Mouse (Mus musculus): ENCODE data around the gene Cog3.

Cog3 gene

DNA sequence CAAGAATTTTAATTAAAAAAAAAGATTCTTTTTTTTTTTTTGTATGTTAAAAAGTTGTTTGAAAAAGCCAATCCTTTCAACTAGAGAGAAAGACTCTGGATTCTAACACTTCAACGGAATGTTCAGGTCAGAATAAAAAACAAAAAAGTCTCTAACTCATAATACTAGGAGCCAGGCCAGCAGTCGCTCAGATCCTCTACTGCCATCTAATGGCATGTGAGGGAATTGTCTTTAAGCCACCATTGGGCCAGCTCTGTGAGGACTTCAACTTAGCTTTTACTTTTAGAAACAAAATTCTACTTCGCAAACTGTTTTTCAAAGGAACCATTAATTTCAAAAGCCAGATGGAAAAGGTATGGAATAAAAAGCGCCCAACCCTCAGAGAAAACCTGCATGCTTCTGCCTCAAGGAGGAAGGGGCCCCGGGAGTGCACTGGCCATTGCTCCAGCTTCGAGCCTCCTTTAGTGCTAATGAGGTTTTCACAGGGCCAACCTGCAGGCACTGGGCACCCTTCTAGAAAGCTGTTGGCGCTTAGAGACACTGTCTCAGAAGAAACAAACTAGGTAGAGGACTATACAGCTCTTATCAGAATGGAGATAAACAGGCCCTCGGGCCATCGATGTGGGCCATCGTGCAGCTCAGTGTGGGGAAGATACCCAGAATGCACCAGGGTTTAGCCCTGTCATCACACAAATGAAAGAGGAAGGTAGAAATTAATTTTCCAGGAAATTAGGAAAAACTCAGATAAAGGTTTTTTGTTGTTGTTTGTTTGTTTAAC, 6.9 kb upstream of the Cog3 start:
- intact Hi-C loops (cut with DNase I) = loop anchor here (5.0 kb wide), 1 partner anchor 34 kb away; no protein-coding TSS in a partner anchor

DNA sequence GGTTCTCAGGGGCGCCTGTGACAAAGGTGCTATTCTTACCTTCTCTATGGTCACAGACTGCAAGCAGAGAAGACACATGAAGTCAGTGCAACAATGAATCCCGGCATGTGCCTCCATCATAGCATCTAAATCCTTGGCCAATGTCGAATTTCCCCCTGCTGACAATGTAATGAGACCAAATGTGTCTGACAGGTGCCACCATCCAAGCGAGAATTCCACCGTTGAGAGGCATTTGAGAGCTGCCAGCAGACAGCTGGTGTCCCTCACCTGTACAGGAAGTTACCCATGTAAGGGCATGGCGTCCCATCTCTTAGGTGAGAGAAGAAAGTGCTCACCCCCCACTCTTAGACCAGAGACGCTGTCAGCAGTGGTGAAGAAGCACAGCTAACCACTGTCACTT, 4.1 kb upstream of the Cog3 start:
- intact Hi-C loops (cut with DNase I) = no loop called here

DNA sequence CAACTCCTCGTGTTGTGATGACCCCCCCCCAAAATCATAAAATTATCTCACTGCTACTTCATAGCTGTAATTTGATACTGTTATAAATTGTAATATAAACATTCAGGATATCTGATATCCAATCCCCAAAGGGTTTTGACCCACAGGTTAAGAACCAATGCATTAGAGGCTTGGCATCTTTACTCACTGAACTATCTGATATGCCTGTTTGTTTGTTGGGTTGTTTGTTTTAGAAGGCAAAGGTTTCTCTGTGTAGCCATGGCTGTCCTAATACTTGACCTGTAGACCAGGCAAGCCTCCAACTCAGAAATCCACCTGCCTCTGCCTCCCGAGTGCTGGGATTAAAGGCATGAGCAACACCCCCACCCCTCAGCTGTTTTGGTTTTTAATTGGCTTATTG, 3.5 kb upstream of the Cog3 start:
- intact Hi-C loops (cut with DNase I) = no loop called here

DNA sequence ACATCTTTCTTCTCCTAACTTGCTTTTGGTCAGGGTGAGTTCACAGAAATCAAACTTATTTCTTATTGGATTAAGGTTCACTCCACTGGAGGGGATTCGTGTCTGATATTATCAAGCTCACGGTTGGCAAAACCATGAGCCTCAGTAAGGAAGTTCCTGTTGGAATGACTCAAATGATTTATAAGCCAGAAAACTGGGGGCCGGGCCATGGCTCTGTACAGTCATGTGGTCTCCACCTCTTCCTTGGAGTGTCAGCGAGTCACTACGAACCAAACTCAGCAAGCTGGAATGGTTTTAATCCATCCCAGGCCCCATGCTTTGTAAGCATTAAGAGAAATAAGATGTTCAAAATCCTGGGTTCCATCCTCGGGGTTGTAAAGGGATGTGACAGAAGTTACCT, 2.7 kb upstream of the Cog3 start:
- intact Hi-C loops (cut with DNase I) = no loop called here

DNA sequence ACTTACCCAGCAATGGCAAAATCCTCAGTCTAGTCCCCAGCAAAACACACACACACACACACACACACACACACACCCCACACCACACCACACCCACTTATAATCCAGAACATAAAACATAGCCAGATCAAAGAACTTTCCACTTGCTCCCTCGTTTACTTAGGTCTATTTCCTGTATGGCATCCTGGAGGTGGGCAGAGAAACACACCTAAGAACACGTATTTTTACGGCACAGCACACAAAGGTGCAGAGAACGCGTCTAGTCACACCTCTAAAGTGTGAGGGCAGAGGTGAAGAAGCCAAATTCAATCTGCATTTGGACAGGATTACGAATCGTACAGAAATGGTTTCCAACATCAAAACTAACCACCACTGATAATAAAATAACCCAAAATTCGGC, 1.1 kb downstream of the Cog3 start:
- intact Hi-C loops (cut with DNase I) = no loop called here

DNA sequence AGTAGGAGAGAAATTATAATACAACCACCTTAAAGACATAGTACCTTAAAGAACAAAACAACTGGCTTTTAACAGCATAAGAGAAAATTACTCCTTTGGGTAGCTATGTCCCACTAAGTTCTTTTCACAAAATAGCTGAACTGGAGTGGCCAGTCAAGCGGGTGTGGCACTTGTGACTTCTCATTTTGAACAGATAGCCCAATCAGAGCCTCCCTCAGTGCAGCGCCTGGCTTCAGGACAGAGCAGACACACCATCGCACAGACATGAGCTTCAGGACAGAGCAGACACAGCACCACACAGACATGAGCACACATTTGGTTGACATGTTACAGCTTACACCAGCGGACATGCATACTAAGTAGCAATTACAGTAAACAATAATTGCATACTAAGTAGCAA, 3.3 kb downstream of the Cog3 start:
- intact Hi-C loops (cut with DNase I) = no loop called here

DNA sequence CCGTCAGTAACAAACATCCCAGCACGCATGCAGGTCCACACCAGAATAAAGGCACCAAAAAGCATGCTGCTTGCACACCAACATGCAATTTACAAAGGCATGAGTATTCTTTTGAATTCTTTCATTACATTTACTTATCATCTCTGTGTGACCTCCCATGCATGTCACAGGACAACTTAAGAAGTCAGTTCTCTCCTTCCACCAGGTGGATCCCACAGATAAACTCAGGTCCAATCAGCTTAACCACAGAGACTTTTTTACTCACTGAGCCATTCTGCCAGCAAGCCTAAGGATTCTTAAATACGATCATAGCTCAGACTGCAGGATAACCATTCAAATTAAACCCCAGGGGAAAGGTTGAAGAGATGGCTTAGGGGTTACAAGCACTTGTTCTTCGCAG, 5.2 kb downstream of the Cog3 start:
- intact Hi-C loops (cut with DNase I) = no loop called here

DNA sequence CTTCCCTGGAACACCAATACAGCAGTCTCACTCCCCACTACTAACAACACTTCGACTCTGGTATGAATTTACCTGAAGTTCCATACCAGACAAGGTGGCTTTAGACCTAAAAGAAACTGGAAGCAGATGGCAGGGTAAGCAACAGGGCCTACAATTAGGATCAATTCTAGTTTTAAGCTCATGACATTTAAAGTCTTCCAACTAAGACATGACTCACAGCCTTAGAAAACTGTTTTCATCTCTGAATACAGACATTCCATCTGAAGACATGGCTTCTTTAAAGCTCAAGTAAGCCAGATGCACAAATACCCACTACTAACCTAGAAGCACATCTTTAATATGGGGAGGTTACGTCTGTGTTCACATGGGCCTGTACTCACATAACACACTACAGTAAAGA, 6.4 kb downstream of the Cog3 start:
- intact Hi-C loops (cut with DNase I) = no loop called here

DNA sequence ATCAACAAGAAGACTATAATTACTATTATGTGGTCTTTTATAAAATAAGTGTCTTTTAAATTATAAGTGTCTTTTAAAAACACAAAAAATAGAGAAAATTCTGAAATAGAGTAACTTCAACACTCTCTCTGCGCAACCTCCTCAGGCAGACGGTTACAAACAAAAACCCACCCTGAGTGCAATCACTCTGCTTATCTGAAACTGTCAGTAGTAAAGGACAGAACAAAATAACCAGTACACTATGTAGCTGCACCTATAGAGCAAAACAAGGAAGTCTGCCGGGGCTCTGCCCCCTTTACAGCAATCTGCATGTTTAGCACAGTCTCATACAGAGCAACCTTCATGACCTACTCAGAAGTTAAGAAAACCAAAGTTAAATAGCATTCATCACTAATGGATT, 12.4 kb downstream of the Cog3 start:
- intact Hi-C loops (cut with DNase I) = no loop called here

DNA sequence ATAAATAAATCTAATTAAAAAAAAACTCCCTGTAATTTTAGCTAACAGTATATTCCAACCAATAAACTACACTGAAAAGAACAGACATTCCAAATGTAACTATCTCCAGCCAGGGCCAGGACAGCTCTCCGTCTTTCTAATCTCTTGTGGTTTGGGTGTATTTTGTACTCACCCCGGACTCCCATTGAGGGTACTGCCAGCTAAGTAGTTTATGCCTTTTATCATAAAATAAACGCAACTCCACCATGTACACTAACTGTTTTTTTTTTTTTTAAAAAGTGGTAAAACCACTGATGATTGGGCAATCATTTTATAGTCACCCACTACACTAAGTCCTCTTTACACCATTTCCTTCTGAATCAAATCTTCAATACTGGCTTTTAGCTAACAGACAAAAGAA, 18.7 kb downstream of the Cog3 start:
- intact Hi-C loops (cut with DNase I) = no loop called here

DNA sequence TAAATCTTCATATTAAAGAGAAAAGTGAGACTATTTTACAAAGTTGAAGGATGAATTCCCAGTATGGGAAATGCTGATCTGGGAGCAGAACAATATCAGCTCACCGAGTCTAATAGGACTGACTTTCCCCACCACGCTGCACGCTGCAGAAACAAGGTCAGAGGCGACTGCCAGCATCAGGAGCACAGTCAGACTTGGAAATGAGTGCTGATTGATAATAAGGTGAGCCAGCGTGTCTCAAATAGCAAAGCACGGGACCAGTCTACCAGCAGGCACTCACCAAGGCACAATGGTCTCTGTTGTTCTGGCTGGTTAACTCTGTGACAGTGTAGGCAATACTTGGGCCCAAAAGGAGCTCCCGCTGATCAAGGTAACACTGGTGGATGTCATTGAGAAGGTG, 21.7 kb downstream of the Cog3 start:
- intact Hi-C loops (cut with DNase I) = no loop called here

DNA sequence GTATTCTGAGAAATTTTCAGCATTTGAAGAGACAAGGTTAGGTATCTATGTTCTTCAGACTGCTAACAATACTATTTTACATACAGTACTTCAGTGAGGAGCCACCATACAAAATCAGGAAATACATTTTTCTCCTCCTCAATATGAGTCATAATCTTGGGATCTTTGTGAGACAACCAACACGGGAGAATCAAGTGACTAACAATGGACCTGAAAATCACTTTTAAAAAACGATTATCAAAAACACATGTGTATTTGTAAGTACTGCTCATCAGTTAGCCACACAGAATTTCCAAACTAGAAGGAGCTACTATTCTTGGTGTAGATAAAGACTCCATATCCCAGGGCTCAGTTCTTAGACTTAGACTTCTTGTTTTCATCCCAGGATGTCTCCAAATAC, 23.0 kb downstream of the Cog3 start:
- intact Hi-C loops (cut with DNase I) = no loop called here

DNA sequence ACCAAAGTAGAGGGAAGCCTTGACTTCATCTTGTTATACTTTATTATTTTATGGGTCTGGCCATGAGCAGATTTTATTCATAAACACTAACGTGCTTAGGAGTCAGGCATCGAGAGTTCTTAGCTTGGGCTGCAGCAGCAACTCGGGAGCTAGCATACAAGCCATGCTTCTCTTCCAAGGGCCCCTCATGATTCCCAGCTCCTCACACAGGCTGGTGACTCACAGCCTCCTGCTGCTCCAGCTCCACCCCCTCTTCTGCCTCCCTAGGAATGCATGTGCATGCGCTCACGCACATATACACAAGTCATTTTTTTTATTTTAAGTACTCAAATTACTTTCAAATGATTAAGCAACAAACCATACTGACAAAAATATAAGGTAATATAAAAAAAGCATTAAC, 26.2 kb downstream of the Cog3 start:
- intact Hi-C loops (cut with DNase I) = loop anchor here (5.0 to 10.0 kb wide), 2 partner anchors 34 to 533 kb away; no protein-coding TSS in a partner anchor

DNA sequence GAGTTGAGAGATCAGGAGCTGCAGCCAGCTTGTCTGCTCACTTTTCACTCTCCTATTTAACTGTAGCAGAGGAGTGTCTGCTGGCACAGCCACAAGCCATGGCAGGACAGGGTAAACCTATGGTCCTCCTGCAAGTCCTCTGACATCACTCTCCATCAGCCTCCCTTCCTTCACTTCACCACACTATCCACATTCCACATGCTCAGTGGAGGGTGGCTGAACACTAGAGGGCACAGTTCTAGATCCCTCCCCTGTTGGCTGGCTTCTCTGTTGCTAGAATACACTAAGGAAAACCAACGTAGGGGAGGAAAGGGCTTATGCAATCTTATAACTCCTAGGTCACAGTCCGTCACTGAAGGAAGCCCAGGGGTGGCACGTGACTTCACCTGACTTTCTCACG, 27.3 kb downstream of the Cog3 start:
- intact Hi-C loops (cut with DNase I) = loop anchor here (5.0 to 10.0 kb wide), 2 partner anchors 35 to 532 kb away; no protein-coding TSS in a partner anchor

DNA sequence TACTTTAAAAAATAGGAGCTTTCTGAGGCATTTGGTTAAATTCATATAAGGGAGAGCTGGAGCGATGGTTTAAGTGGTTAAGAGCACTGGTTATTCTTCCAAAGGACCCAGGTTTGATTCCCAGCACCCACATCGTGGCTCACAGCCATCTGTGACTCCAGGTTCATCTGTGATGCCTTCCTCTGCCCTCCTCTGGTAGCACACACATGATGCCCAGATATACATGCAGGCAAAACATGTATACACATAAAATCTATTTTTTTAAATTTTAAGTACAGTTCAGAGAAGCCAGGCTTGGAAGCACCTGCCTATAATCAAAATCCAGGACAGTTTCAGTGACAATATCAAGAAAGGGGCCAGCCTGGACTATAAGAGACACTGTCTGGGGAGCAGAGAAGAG, 31.5 kb downstream of the Cog3 start:
- intact Hi-C loops (cut with DNase I) = loop anchor here (10.0 kb wide), 1 partner anchor 528 kb away; no protein-coding TSS in a partner anchor

DNA sequence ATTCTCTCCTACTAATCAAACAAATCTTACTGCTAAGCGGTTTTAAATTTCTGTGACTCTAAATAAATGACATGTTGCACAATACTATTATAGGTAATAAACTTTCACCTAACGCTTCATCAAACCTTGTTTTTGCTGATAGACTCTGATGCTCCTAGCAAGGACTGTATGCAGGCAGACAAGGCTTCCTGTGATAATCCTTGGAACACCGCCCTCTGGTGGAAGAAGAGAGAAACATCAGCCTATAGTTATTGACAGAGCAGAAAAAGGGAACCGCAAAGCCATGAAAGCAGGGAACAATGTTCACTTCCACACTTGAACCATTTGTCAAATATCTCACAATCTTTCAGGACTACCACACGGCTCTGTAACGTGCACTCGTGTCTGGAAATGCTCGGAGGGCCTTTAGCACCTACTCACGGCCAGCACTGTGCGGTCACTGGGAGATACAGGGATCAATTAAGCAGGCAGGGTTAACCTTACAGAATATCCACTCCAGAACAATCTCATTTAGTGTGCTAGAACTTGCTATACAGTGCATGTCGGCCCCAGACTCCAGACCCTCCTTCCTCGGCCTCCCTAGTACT, 32.2 kb downstream of the Cog3 start:
- intact Hi-C loops (cut with DNase I) = loop anchor here (10.0 kb wide), 1 partner anchor 527 kb away; no protein-coding TSS in a partner anchor

DNA sequence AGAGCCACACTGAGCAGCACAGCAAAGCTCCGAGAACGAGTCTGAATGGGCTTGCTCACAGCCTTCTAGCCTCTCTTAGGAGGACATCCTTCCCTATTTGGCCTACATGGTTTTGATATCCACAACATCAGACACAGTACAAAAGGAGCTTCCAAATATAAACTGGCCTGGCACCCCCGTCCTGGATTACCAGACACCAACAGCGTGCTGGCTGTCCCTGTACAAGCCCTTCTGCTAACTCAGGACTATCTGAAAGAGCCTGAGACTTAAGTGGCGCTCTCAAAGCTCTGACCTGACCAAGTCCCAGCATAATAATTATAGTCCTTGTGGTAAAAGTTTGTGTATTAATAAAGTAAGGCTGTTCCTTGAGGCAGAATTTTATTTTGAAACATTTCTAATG, 34.2 kb downstream of the Cog3 start:
- intact Hi-C loops (cut with DNase I) = loop anchor here (10.0 kb wide), 1 partner anchor 525 kb away; no protein-coding TSS in a partner anchor

DNA sequence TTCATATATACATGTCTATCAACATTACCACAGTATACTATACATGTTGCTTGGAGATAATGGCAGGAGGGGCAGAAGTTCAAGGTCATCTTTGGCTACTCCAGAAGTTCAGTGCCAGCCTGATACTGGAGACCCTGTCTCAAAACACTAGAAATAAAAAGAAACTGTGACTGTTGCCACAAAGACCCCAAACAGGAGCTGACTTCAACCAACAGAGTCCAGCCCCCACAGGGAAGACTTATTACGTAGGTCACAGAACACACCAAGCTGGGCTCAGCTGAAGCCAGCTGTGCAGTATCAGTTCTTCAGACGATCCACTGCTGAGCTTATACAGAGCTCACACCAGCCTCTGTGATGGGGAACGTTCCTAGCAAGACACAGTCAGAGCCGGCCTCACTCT, 37.9 kb downstream of the Cog3 start:
- intact Hi-C loops (cut with DNase I) = loop anchor here (10.0 kb wide), 1 partner anchor 372 kb away; no protein-coding TSS in a partner anchor

DNA sequence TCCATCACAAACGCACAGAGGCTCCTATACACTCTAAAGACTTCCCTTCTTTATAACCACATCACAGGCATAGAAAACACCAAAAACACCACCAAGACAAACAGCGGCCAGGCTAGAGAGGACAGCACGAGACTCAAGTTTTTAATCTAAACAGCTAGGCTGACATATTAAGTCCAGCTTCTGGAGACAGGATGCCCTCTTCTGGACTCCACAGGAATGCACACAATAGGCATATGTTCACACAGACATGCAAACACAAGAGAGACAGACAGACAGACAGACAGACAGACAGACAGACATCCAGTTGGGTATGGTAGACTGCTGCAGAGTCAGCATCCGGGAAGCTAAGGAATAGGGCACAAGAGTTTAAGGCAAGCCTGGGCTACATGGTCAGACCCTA, 40.7 kb downstream of the Cog3 start:
- intact Hi-C loops (cut with DNase I) = loop anchor here (10.0 kb wide), 1 partner anchor 369 kb away; no protein-coding TSS in a partner anchor

DNA sequence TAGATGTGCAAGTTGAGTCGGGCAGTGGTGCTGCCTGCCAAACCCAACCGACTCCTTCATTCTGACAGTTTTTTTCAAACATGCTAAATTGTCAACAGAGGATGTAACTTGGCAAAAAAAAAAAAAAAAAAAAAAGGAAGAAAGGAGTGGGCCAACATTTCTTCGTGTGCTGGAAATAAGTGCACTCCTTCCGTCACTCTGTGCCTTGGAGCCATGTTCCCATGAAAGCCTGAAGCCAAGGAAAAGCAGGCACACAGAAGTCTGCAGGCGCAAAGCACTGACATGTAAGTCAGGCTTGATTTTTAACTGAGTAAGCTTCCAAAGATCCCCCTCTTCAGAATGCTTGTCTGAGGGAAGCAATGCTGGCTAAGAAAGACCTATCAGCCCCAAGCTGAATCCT, 41.6 kb downstream of the Cog3 start:
- intact Hi-C loops (cut with DNase I) = loop anchor here (10.0 kb wide), 1 partner anchor 368 kb away; no protein-coding TSS in a partner anchor

DNA sequence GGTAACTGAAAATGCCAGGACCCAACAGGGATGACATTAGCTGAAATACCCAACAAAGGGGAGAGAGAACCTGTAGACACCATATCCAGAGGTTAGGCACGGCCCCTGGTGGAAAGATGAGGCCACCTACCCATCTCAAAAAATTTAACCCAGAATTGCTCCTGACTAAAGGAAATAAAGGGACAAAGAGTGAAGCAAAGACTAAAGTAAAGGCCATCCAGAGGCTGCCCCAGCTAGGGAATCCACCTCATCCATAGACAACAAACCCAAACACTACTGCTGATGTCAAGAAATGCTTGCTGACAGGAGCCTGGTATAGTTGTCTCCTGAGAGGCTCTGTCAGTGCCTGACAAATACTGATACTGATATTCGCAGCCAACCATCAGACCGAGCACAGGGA, 42.6 kb downstream of the Cog3 start:
- intact Hi-C loops (cut with DNase I) = loop anchor here (10.0 kb wide), 1 partner anchor 367 kb away; no protein-coding TSS in a partner anchor

DNA sequence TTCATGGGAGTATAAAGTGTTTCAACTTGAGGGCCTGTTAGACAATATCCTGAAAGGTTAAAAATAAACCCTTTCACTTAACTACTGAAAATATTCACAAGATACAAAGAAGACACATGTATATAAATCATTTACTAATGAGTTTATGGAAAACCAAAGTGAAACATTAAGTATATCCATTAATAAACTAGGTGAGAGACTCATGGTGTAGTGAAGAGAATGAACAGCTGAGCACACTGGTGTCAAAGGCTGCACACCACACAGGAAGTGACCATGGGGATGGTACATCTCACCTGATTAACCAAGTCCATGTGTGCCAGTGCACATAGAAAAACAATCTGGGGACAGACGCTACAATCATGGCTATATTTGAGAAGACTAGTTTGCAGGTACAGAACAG, 45.3 kb downstream of the Cog3 start:
- intact Hi-C loops (cut with DNase I) = no loop called here

DNA sequence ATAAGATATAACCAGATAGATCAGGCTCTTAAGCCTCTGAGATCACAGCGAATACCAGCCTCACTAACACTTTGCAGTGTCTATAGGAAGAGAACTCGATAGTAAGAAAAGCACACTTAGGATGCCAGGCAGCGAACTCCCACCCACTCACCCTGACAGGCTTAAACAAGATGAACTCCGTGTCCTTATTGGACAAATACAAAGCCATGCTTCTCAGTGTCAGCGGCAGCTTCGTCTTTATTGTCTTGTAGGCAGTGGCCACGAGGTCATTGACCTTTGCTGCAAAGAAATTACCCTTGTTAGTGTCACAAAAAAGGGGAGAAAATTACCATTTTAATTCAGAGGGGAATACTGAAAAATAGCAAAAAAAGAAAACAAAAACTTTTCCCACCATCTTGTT, 46.5 kb downstream of the Cog3 start:
- intact Hi-C loops (cut with DNase I) = no loop called here

Data from adrenal gland (tissue).